Mouse (Mus musculus): ENCODE data around the gene Kdm5a.

GRCm38 (mm10) chr6:120480361-120480760, 116.4 kb downstream of the Kdm5a start:
- no peak for TF ChIP-seq CTCF (IDR thresholded peaks at IDR 0.05; ENCODE audit: low read depth, low read length)
- no peak for TF ChIP-seq POLR2A (IDR thresholded peaks at IDR 0.05; ENCODE audit: insufficient read depth, low read length)
